Mouse (Mus musculus) liver, postnatal 0 days (tissue): Measurements from ENCODE around the gene Zdhhc18.

ENCODE experiments used
- CTCF ChIP-seq: sonication (generic); IDR thresholded peaks from 2 replicates; pipeline ENCODE4 v1.5.1; 2016; ENCODE audit warnings: antibody characterized with exemption, low read depth
- EP300 ChIP-seq: IDR thresholded peaks from 2 replicates; pipeline ENCODE4 v1.6.1; 2016; ENCODE audit warnings: antibody characterized with exemption, low read depth, mild to moderate bottlenecking

DNA sequence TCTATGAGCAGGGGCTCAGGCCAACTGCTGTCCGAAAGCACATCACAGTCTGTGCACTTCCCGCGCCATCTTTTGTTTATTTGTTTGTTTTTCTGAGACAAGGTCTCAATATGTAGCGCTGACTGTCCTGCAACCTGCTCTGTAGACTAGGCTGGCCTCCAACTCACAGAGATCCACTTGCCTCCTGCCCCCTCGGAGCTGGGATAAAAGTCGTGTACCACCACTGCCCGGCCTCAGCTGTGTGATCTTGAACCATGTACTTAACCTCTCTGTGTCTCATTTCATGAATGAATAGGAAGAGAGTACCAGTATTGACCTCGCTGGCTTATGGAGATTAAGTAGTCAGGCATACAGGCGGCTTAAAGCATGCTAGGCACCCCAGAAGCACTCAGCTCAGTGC lies 23.3 kb downstream of the Zdhhc18 start:
- TF ChIP-seq CTCF (no peak), EP300 (no peak)
